Mouse (Mus musculus) small intestine, adult 2 months (tissue): ENCODE data around the gene Slc24a1. TPM values are rescaled to one million over a fixed set of nuclear protein-coding genes. Genes with fewer than 3 reads are reported as not detected.

Experiments used
- H3K27ac ChIP-seq: fragments of 200-500 bp; 2 replicates; pipeline ENCODE4 v1.5.1; 2012; ENCODE audit warnings: low read depth, low read length, control low read depth, inconsistent platforms; ENCODE audit not compliant: insufficient read depth
- H3K27me3 ChIP-seq: fragments of 200-500 bp; 2 replicates; pipeline ENCODE4 v1.6.1; 2012; ENCODE audit warnings: mild to moderate bottlenecking, moderate library complexity, low read length, inconsistent platforms; ENCODE audit not compliant: control insufficient read depth, insufficient read depth
- H3K36me3 ChIP-seq: fragments of 200-500 bp; 2 replicates; pipeline ENCODE4 v1.6.1; 2012; ENCODE audit warnings: mild to moderate bottlenecking, low read length, control low read depth, inconsistent platforms; ENCODE audit not compliant: control insufficient read depth, insufficient read depth
- H3K4me1 ChIP-seq: fragments of 200-500 bp; 2 replicates; pipeline ENCODE4 v1.6.1; 2012; ENCODE audit warnings: low read length, inconsistent platforms, mixed read lengths; ENCODE audit not compliant: control insufficient read depth, insufficient read depth, insufficient read length
- H3K4me3 ChIP-seq: fragments of 200-500 bp; 2 replicates; pipeline ENCODE4 v1.5.1; 2012; ENCODE audit warnings: low read depth, mild to moderate bottlenecking, control low read depth, inconsistent platforms, low read length, moderate library complexity
- CTCF ChIP-seq: fragments of 200-500 bp; IDR thresholded peaks from 2 replicates; pipeline ENCODE4 v1.5.1; 2012; ENCODE audit warnings: low read depth, mild to moderate bottlenecking, control low read depth, inconsistent platforms, low read length, moderate library complexity, mixed read lengths; ENCODE audit not compliant: insufficient replicate concordance, insufficient read length; ENCODE audit errors: extremely low read depth
- POLR2A ChIP-seq: fragments of 200-500 bp; IDR thresholded peaks from 2 replicates; pipeline ENCODE4 v1.6.1; 2012; ENCODE audit warnings: low read depth, mild to moderate bottlenecking, control low read depth, inconsistent platforms, low read length, moderate library complexity
- WGBS: fragments of 180-500 bp; shearing (Covaris S2); methylation state at CpG from one replicate; pipeline ENCODE4 v1.1.7; 2018; 5-methylcytosine and 5-hydroxymethylcytosine counted together
- polyA plus RNA-seq: library from polyadenylated mRNA; depleted of rRNA; stranded (reverse); fragments of >200 nt; gene quantifications from 2 replicates; pipeline ENCODE4 v1.2.3, GENCODE M21; 2012

The Slc24a1 gene
- polyA plus RNA-seq, 1 experiment: not detected

GRCm38 (mm10) chr9:64981904-64982303 lies 30.5 kb upstream of the Slc24a1 start:
- 63% methylated on average over 1 of the region's 1 CpGs for WGBS
- no peaks in the 10 kb centered on the region for H3K27me3 ChIP-seq
- H3K4me1 ChIP-seq: no peaks in the 10 kb centered on the region
- H3K36me3 ChIP-seq: peaks cover 64% of the 10 kb centered on the region
- no peak overlapping the region for H3K27ac ChIP-seq
- no peak overlapping the region for H3K4me3 ChIP-seq
- TF ChIP-seq POLR2A (no peak), CTCF (no peak)

GRCm38 (mm10) chr9:64980548-64980947 lies 29.1 kb upstream of the Slc24a1 start:
- H3K4me3 ChIP-seq: no peak overlapping the region
- no peaks in the 10 kb centered on the region for H3K4me1 ChIP-seq
- no peaks in the 10 kb centered on the region for H3K27me3 ChIP-seq
- peaks cover 64% of the 10 kb centered on the region for H3K36me3 ChIP-seq
- TF ChIP-seq POLR2A (no peak), CTCF (no peak)
- WGBS: 64% methylated on average over 3 of the region's 3 CpGs
- H3K27ac ChIP-seq: no peak overlapping the region

- Histone ChIP-seq H3K36me3 (peaks cover 11% of the 10 kb centered on the region), H3K4me3 (peak overlapping the region; percentile 98), H3K27me3 (no peaks in the 10 kb centered on the region), H3K4me1 (no peaks in the 10 kb centered on the region; the same call in 1 of the 2 replicates), H3K27ac (peak overlapping the region; percentile 69)
- WGBS: under 1% methylated on average over 17 of the region's 17 CpGs
- TF ChIP-seq CTCF (no peak), POLR2A (no peak)
Observed at GRCm38 (mm10) chr9:64960978-64961320, 9.5 kb upstream of the Slc24a1 start.

DNA sequence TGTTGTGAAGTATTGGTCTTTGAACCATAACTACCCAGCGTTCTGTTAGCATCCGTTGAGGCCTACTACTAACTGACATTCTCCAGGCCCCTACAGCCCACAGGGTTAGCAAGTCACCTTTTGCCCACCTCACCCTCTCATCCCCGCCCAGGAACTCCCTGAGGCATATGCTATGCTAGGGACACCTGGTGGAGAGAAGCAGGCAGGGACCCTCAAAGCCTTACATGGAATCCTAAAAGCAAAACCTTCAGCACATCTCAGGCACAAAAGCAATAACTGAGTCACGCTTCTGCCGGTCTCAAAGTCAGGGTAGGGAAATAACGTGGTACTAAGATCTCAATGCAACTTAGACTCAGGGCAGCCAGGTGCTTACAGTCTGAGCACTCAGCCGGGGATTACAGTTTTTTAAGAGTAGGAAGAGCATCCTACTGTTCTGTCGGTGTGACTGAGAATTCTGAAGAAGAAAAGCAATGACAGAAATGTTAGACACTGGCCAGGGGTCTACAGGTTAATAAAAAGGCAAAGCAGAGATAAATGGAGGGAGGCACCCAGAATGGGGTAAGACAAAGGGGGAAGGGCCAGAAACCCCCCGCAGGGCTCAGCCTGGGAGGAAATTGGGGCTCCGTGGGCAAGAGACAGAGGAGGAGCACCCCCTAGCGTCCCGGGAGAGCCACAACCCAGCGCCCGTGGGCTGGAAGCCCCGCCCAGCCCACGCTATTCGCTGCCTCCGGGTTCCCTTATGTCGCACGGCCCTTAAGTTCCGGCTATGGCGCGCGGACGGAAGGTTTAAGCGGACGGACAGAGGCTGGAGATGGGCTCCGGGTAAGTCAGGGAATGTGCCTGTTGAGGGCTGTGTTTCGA lies 8.9 kb upstream of the Slc24a1 start, which contains the start of gene Ints14:
TSS of gene Ints14 (plus strand) at position 789 of the 861 bp plus-strand sequence.
- 10% methylated on average over 29 of the region's 29 CpGs for WGBS
- Histone ChIP-seq H3K36me3 (peaks cover 8% of the 10 kb centered on the region), H3K4me1 (no peaks in the 10 kb centered on the region; the same call in 1 of the 2 replicates), H3K27ac (peak within 1 kb of the TSS; percentile 69), H3K27me3 (no peaks in the 10 kb centered on the region), H3K4me3 (peak within 1 kb of the TSS; percentile 98)
- TF ChIP-seq POLR2A (peak; percentile 87; the same call in 1 of the 2 replicates), CTCF (peak; percentile 90)

GRCm38 (mm10) chr9:64957276-64957675 lies 5.9 kb upstream of the Slc24a1 start:
- TF ChIP-seq POLR2A (no peak), CTCF (no peak)
- Histone ChIP-seq H3K4me1 (no peaks in the 10 kb centered on the region; the same call in 1 of the 2 replicates), H3K27me3 (peaks cover 15% of the 10 kb centered on the region), H3K27ac (no peak overlapping the region), H3K4me3 (no peak overlapping the region), H3K36me3 (no peaks in the 10 kb centered on the region)
- WGBS: 87% methylated on average over 3 of the region's 3 CpGs

GRCm38 (mm10) chr9:64956337-64956736 lies 4.9 kb upstream of the Slc24a1 start:
- H3K27me3 ChIP-seq: peaks cover 20% of the 10 kb centered on the region
- 10% methylated on average over 12 of the region's 12 CpGs for WGBS
- H3K4me1 ChIP-seq: no peaks in the 10 kb centered on the region
- peak overlapping the region; percentile 6; the same call in 1 of the 2 replicates for H3K4me3 ChIP-seq
- H3K36me3 ChIP-seq: no peaks in the 10 kb centered on the region
- H3K27ac ChIP-seq: no peak overlapping the region
- no peak for TF ChIP-seq CTCF
- no peak for TF ChIP-seq POLR2A

DNA sequence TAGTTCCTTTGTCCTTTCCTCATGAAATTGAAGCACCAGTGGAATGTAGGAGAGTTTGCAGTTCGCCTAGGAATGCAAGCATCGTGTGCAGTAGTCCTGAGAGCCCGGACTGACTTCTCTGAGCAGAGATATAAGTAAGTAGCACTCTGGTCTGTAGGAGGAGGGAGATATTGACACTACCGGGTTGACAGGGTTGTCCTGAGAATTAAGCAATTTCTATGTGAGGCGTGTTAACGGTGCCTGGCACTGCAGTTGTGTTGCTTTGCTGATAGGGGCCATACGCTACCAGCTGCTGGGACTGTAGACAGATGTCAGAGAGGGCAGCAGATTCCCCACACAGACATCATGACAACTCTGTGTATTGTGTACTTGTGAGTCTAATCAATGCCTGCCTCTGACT lies 1.8 kb upstream of the Slc24a1 start:
- WGBS: 32% methylated on average over 7 of the region's 7 CpGs
- Histone ChIP-seq H3K4me1 (no peaks in the 10 kb centered on the region), H3K36me3 (no peaks in the 10 kb centered on the region), H3K27me3 (peaks cover 29% of the 10 kb centered on the region), H3K4me3 (no peak overlapping the region), H3K27ac (no peak overlapping the region)
- TF ChIP-seq POLR2A (no peak), CTCF (no peak)
